Mouse (Mus musculus) cerebellum, adult 9-11 months (tissue): ENCODE measurements around the gene Zfp787.
A peak's percentile ranks its signal among the peaks of the same experiment; 100 is the strongest.
"Not testable (repeated sequence)": the region's sequence is repeated elsewhere in the genome, so short reads cannot be mapped to it uniquely, and the experiment has no call there.

Experiments
- DNase-seq: peaks from one replicate; pipeline ENCODE4 v3.0.0; 2022

The Zfp787 gene

DNA sequence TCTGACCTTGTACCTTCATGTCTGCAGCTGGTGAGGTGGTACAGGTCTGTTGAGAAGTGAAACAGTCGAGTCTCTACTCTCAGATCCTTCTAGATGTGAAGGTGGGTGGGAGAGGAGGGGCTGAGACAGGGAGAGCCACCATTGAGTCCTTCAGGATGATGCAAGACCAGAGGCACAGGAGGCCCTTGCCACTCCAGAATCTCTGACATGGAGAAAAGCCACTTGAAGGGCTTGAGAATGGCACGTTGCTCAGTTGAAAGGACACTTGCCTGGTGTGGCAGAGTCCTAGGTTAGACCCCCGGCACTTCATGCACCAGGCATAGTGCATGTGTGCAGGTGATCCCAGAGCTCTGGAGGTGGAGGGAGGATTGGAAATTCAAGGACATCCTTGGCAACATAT lies 5.7 kb upstream of the Zfp787 start:
- no peak for DNase-seq

DNA sequence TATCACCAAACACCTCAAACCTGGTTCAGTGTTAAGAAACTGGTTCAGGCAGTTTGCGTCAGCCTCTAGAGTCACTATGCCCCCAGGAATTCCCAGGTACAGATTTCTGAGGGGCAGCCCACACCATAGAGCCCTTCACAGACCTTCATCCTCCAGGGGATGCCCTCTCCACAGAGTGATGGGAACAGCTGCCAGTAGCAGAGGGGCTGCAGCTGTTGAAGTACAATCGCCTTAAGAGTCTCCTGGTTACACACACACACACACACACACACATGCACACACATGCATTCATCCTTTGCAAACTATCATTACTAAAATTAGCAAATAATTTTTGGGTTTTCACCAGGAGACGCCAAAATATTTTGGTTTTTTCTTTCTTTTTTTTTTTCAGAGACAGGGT lies 3.8 kb upstream of the Zfp787 start:
- DNase-seq = no peak

DNA sequence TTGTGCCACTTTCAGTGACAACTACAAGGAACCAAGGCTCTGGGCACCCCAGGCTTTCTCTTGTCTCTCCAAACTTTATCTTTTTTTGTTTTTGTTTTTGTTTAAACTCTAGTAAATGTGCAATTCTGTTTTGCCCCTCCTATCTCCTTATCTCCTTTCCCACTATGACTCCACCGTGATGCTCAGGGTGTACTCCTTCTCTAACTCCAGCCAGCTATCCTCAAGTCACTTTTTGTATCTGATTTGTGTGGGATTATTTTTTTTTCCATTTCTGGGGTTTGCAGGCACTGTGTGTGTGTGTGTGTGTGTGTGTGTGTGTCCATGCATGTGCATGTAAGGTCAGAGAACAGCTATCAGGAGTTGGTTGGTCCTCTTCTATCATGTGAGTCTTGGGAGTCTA lies 1.7 kb upstream of the Zfp787 start:
- DNase-seq = no peak

DNA sequence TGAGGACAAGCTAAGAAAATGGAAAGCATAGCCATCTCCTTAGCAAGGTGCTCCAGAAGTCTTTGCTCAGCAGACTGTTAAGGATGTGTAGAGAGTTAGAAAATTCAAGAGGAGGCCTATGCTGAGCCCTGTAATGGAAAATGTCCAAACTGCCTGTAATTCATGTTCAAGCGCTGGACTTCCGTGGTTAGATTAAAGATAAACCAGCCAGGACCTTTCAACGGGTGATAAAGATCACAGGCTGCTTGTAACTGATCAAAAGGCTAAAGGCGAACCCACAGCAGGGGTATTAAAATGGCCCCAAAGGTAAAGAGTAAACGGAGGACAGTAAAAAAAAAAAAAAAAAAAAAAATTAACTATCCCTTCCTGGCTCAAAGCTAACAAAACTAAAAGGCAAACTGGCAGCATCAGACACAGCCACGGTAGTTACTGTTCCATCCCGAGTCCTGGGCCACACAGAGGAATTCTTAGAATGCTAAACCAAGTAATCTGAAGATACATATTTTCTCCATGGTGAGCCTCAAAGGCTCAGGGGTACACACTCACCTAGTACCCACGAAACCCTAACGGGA lies 1.2 kb upstream of the Zfp787 start:
- peak; percentile 38 for DNase-seq

DNA sequence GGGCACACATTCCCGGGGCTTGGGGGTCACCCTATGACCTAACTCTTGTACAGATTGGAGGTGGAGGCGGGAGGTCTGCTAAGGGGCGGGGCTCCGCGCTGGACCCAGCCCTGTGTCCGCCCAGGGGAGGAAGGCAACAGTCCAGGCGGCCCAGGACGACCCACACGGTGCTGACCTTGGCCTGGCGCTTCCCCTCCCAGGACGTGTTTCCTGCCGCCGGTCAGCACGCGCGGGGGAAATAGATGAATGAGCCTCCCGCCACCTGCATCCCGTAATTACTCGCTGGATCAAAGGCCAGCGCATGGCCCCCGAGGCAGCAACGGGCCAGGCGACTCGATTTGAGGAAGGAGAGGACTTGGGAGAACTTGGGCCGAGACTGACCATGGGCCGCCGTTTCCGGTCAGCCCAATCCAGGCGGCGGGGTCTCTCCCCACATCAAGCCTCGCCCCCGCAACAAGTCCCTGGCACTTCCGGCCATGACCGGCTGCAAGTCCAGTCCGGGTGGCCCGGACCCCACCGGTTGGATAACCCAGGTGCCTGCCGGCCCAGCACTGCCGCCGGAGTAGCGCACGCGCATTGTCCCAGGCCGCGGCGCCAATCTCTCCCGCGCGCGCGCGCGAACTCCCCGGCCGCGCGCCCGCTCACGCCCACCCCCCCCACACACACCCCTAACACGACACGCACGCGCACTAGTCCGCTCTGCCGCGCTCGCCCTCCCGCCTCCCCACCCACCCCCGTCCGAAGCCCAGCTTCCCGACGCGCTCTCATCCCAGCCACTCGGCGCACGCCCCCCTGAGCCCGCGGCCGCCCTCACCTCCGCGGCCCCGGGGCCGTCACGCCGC lies 545 bp downstream of the Zfp787 start:
- peak; percentile 88 for DNase-seq

DNA sequence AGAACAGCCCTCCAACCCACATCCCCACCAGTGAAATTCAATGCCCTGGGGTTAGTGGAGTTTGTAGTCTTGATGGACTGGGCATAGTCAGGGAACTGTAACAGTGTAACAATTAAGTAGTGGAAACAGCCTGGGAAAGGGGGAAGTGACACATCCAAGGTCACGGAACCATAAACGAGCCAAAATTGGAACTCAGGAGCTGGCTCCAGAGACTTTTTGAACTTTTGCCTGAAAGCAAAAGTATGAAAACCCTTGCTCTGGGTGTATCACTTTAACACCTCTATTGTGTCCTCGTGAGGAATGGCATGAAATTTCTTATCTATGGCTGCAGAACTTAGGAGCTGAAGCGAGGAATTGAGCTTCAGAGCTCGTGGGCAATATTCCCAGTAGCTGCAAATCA lies 1.6 kb downstream of the Zfp787 start:
- DNase-seq = no peak

DNA sequence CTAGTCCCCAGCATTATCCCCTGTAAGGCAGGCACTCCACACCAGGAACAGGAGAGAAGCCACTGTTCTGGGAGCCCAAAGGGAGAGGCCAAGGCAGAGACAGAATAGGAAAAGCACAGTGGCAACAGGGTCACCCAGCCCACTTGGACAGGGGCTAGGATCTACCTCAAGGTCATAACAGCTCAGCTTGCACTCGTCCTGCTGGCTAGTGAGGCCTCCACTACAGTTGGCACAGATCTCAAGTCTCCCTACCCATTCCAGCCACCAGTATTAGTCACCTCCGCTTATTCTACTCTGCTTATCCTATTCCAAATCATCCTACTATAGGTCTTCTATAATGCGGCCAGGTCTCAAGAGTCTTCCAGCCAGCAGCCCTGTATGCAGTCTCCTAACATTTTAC lies 2.7 kb downstream of the Zfp787 start:
- DNase-seq = peak; percentile 29

DNA sequence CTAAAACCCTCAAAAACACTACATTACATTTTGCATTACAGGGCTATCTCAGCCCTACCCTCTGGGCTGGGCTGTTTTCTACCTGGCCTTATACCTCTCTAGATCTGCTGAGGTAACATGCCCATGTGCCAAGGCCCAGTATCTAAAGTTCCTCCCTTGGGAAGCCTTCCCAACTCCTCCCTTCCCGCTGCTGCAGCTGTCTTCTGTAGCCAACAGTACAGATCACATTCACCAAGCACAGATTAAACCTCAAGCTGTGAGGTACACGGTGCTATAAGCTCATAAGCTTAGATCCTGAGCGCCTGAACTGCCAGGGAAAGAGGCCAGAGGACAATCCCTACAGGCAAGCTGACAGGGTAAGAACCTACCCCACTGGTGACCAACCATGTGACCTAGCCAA lies 3.8 kb downstream of the Zfp787 start:
- no peak for DNase-seq

DNA sequence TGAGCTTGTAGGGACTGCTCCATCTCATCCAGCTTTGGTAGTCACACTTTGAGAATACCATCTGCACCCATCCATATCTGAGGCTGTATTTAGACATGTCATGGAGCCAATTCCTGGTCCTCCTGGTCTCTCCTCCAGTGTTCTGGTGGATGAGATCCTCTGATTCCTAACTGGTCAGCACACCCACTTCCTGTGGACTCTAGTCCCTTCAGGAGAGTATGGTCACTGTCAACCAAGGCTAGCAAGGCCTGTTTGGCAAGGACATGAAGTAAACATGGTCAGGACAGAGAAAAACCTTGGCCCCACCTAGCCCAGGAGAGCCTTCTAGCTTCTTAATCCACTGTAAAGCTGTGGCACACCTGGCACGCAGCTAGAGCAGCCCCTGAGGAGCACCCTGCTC lies 4.5 kb downstream of the Zfp787 start:
- DNase-seq = no peak

DNA sequence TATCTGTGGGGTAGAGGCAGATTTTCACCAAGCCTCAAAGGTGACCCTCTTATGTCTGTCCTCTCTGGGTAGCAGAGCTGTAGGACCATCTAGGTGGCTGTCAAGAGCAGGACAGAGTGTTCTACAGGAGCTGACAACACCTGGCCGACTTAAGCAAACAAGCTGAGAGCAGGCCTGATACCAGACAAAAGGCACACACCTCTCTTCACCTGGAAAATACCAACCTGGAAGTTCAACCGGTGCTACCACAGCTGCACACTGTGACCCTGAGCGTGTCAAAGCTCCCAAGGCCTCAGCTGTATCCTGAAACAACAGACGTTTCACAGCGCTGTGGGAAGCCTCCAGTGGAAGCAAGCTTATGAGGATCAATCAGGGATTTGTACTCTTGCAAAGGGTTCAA lies 8.1 kb downstream of the Zfp787 start:
- no peak for DNase-seq

DNA sequence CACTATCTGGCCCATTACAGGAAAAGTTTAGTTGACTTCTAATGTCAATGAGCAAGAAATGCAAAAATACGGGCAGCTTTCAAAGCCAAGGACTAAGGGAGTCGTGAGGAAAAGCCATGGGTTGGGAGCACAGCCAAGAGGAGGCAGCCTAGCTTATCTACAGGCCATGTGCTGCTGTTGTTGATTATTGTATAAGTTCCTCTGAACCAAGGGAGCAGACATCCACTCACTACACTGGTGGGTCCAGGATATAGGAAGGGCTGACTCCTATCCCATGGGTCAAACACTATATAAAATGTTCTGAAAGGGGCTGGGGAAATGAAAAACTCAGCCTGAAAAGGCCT lies 8.8 kb downstream of the Zfp787 start:
- no peak for DNase-seq

DNA sequence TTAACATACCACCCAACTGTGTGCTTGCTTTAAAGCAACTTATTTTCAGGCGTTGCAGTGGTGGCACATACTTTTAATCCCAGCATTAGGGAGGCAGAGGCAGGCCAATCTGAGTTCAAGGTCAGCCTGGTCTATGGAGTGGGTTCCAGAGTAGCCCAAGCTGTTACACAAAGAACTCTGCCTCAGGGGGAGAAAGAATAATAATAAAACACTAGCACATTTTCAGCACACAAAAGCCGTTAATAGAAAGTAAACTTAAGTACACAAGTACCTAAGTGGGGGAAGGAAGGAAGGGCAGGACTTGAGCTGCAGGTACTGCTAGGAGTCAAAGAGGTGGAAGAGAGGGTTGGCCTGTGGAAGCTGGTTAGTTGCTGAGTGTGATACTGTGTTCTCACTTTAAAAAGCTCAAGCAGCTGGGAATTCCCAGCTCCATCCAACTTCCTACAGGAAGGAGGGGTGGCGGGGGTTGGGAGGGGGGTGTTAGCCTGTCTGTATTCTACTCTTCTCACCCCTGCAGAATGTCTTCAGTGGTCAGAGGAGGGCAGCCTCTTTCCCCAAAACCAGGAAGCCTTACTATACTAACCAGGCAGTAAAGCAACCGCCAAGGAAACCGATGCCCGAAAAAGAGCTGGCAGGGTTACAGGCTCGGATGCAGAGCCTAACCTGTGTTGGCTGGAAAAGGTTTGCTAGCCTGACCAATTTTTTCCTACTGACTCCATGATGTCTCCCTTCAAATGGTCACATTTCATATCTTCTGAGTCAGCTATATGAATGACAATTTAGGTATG lies 9.4 kb downstream of the Zfp787 start:
- no peak for DNase-seq

DNA sequence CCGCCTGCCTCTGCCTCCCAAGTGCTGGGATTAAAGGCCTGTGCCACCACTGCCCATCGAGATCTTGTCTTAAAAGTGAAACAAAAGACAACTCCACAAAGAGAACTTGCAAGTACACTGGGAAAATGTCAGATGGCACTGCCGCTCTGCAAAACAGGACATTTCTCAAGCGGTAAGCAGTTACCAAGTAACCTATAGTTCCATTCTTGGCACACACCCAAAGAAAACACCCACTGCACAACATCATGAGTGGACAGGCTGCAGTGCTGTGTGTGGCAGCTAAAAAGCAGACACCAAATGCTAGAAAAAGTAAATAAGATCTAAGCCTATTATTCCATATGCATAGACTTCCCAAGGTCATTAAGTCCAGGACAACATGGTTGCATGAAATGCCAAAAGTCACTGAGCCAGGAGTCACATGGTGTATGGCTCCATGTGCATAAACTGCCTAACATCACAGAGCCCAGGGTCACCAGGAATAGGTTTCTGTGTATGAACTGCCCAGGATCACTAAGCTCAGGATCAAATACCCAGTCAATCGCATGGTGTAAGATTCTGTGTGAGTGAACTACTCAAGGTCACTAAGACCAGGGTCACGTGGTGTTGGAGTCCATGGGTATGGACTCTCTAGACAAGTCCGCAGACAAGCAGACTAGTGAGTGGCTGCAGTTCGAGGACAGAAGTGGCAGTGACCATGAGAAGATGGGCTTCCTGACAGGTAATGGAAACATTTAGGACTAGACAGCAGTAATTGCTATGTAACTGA lies 10.2 kb downstream of the Zfp787 start:
- no peak for DNase-seq

DNA sequence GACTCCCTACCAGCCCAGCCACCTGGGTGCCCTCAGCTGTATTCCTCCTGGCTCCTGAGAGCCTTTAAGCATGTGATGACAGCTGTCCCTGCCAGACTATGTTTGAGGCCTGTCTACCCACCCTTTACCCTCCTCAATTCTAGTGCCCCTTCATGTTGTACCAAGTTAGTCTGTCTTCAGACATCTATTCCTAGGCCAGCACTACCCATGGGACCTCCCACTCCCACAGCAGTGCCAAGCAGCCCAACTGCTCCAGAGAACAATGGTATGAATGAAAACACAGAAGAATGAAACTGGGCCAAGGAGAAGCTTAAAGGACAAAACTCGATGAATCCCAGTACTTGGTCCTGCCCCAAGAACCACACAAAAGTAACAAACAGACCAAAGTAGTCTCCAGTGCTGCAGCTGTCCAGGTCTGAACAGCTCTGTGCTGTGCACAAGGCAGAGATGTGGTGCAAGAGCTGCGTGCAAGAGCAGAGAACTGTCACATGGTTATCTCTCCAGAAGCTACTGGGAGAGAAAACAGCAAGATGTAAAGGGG lies 11.7 kb downstream of the Zfp787 start:
- no peak for DNase-seq

DNA sequence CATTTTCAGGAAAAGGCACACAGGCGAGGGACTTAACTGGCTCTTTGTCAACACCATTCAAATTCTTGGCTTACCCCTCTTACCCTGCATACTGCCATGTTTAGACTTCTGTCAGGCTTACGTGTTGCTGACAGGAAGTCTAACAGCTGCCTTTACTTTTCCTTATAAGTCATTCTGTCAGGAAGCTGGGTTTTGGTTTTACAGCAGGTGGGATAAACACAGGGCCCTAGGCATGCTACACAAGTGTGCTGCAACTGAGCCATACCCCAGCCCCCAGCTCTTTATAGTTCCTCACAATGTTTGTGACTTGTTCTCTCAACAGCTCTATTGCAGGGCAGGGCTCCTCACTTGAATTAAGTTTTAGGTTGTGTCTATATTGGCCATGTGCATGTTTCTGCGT lies 16.5 kb downstream of the Zfp787 start:
- DNase-seq = no peak

DNA sequence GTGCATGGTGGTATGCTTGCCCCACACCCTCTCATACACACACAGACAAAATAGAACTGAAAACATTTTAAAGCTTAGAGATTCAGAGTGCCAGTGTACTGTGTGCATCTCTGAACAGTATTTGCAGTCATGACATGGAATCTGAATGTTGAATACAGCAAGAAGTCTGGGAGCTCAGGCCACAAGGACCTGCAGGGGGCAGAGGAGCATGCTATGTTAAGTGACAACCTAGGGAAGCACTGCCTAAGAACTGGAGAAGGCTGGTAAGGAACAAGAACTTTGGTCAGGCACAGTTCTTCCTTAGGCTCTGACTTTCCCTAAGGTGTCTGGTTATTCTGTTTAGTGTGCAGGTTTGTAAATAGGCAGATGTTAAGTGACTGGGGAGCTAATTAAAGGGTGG lies 19.3 kb downstream of the Zfp787 start:
- no peak for DNase-seq

DNA sequence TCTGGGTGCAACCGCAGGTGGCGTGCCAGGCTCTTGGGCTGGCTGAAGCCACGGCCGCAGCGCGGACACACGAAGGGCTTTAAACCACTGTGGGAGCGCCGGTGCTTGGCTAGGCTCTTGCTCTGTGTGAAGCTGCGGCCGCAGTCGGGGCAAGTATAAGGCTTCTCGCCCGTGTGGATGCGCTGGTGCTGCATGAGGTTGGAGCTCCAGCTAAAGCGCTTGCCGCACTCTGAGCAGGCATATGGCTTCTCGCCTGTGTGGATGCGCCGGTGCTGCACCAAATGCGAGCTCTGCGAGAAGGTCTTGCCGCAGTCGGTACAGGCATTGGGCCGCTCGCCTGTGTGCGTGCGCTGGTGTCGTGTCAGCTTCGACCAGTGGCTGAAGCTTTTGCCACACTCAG lies 23.2 kb downstream of the Zfp787 start:
- no peak for DNase-seq

DNA sequence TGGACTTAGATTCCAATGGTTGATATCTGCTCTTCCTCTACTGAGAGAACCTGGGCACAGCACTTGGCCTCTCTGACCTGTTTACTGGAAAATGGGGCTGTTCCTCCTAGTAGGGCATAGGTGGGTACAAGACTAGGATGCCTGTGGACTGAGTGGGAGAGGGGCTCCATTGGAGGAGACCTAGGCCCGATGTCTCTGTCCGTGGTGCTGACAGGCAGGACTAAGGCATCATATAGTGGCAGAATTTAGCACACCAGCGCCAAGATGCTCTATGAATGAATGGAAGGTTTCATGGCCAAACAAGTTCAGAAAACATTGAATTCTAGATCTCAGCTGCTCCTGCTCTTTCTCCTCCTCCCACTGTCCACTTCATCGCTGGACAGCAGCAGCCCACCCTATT lies 25.5 kb downstream of the Zfp787 start:
- no peak for DNase-seq

DNA sequence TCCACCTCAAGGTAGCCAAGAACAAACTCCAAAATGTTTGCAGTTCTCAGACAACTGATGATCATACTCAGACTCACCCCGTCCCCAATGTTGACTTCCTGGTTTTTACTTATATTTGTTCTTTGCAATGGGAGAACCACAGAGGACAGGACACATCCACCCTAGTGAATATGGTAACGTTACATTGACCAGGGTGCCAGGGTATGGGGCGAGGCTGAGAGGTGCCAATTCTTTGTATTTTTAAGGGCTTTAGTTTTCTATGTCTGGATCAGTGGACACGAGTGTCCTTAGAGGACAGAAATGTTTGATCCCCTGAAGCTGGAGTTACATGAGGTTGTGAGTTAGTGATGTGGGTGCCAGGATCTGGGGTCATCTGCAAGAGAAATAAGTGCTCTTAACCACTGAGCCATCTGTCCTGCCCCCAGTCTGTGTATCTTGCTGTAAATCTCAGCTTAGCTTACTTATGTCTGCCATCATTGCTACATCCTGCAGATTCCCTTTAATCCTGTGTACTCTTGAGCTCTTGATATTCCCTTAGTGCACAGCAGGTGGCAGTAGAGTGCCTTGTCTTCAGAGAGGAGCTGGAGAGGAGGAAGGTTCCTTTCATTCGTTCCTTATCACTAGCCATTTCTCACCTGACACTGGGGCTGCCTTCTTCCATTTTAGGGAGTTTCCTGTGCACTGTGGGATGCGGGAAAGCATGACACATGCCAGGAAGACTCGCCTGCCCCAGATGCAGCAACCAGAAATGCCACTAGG lies 28.9 kb downstream of the Zfp787 start:
- peak; percentile 82 for DNase-seq

DNA sequence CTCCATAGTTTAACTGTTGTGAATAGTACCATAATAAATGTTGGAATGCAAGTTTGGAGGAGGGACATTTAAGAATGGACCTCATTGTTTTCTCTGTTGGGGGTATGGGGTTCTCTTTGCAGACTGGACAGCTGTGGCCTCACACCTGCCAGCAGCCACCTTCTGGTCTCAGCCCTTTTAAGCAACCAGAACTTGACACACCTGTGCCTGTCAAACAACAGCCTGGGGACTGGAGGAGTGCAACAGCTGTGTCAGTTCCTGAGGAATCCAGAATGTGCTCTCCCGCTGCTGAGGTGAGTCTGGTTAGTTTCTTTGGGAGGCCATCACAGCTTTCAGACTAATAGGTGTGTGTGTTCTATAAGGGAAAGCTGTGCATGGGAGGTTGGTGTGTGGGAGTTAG lies 34.7 kb downstream of the Zfp787 start:
- DNase-seq = not testable (repeated sequence)

DNA sequence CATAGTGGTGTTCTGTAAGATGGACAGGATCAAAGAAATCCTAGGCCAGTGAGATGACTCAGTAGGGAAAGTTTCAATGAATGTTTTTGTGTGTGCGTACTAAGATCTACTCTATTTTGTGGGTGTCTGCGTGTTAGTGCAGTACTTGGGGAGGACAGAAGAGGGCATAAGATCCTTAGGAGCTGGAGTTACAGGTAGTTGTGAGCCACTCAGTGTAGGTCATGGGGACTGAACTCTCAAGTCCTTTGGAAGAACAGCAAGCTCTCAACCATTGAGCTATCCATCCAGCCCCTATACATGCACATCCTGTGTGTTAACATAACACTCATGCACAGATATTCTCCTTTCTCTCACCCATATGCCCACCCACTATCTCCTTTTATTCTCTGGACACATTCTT lies 35.7 kb downstream of the Zfp787 start:
- DNase-seq = not testable (repeated sequence)

DNA sequence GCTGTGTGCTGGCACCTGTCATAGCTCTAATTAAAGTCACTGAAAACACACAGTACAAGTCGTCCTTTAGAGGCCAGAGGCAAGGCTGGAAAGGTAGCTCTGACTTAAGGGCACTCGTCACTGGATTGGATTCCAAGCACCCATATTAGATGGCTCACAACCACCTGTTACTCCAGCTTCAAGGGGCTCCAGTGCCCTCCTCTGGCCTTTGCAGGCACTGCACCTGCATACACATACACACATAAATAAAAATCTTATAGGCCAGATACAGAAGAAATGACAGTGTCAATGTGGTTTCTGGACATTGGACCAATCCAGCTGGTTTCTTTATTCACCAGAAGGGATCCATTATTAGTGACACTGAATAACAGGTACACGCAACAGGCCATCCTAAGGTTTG lies 36.3 kb downstream of the Zfp787 start:
- DNase-seq = no peak
